Mouse (Mus musculus): ENCODE data around the gene Gm9913. TPM values are rescaled to one million over a fixed set of nuclear protein-coding genes. Genes with fewer than 3 reads are reported as not detected.

Gene Gm9913
- polyA plus RNA-seq (2012; rRNA removed): 0.43 and 0.52 TPM in 2 replicates

DNA sequence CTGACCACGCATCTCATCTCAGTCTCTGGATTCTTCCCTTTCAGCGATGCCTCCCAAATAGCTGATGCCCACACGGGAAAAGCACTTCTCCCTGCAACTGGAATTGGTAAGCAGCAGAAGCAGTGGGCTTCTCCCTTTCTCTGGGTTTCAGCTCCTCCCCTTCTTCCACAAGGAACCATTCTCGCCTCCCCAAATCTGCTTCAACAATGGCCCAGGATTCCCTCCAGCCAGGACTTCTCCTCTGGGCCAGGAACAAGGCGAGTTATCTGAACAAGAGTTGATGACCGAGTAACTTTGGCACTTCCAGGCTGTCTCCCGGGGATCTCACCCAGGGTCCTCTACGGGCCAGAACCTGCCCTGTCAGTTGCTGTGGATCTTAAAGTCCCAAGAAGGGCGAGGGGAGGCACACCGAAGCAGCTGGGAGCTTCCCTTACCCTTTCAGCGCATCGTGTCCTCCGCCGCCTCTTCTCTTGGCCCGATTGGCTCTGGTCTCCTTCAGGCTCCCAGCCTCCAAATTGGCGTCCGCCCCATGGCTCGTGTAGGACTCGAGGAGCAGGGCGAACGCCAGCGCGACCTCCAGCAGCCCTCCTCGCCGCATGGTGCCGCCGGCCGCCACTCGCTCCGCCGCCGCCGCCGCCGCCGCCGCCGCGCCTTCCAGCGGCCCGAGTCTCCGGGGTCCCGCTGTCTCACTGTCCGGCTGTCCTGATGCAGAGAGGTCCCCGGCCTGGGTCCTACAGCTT, at the start of gene Gm9913:
TSS of gene Gm9913 (plus strand) at position 84 of the 740 bp plus-strand sequence.
- peak; percentile 29 for DNase-seq
- peak within 1 kb of the TSS; percentile 66 for H3K4me3 ChIP-seq (replicated peaks; ENCODE audit: extremely low read depth, low read depth, low read length)
- 4% methylated on average over 45 of the region's 45 CpGs for WGBS
- TF ChIP-seq POLR2A (IDR thresholded peaks at IDR 0.05; ENCODE audit: borderline replicate concordance, extremely low read depth, low read depth, low read length) (no peak), CTCF (IDR thresholded peaks at IDR 0.05; ENCODE audit: insufficient read depth, low read length) (no peak)
- H3K4me1 ChIP-seq (ENCODE audit: control insufficient read depth, insufficient read depth, low read length): no peaks in the 10 kb centered on the region

- no peak for TF ChIP-seq POLR2A (IDR thresholded peaks at IDR 0.05; ENCODE audit: borderline replicate concordance, extremely low read depth, low read depth, low read length)
- TF ChIP-seq CTCF (IDR thresholded peaks at IDR 0.05; ENCODE audit: insufficient read depth, low read length): no peak
- DNase-seq: no peak
- WGBS: 60% methylated on average over 15 of the region's 15 CpGs
- Histone ChIP-seq H3K4me3 (replicated peaks; ENCODE audit: extremely low read depth, low read depth, low read length) (no peak overlapping the region), H3K4me1 (ENCODE audit: control insufficient read depth, insufficient read depth, low read length) (no peaks in the 10 kb centered on the region)
Observed at GRCm38 (mm10) chr2:125456059-125456789, 48.7 kb upstream of the Gm9913 start.

- no peak overlapping the region for H3K4me3 ChIP-seq (replicated peaks; ENCODE audit: extremely low read depth, low read depth, low read length)
- TF ChIP-seq POLR2A (IDR thresholded peaks at IDR 0.05; ENCODE audit: borderline replicate concordance, extremely low read depth, low read depth, low read length): no peak
- TF ChIP-seq CTCF (IDR thresholded peaks at IDR 0.05; ENCODE audit: insufficient read depth, low read length): no peak
- no peak for DNase-seq
- H3K4me1 ChIP-seq (ENCODE audit: control insufficient read depth, insufficient read depth, low read length): peaks cover 2% of the 10 kb centered on the region
- 63% methylated on average over 3 of the region's 3 CpGs for WGBS
Observed at GRCm38 (mm10) chr2:125459087-125459486, 45.8 kb upstream of the Gm9913 start.

DNA sequence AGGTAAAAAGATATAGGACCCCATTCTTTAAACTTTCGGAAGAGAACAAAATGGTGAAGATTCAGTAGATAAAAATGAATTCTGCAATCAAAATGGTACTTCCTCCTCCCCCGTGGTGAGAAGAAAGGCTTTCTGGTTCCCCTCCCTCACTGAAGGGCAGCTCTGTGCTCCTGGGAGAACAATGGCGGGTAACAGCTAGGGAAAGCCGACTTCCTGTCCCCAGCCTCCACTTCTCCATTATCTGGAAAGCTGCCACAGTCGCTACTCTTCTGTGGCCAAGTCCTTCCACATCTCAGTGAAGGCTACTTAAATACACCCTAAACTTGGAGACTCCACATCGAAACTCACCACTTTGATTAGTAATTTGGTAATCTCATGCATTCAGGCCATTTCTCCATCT, 40.9 kb upstream of the Gm9913 start:
- no peak overlapping the region for H3K4me3 ChIP-seq (replicated peaks; ENCODE audit: extremely low read depth, low read depth, low read length)
- H3K4me1 ChIP-seq (ENCODE audit: control insufficient read depth, insufficient read depth, low read length): peaks cover 4% of the 10 kb centered on the region
- TF ChIP-seq CTCF (IDR thresholded peaks at IDR 0.05; ENCODE audit: insufficient read depth, low read length) (no peak), POLR2A (IDR thresholded peaks at IDR 0.05; ENCODE audit: borderline replicate concordance, extremely low read depth, low read depth, low read length) (no peak)
- WGBS: 40% methylated on average over 6 of the region's 6 CpGs
- no peak for DNase-seq

GRCm38 (mm10) chr2:125470553-125471295, 34.2 kb upstream of the Gm9913 start:
- H3K4me1 ChIP-seq (ENCODE audit: control insufficient read depth, insufficient read depth, low read length): peaks cover 19% of the 10 kb centered on the region
- TF ChIP-seq CTCF (IDR thresholded peaks at IDR 0.05; ENCODE audit: insufficient read depth, low read length): no peak
- no peak for TF ChIP-seq POLR2A (IDR thresholded peaks at IDR 0.05; ENCODE audit: borderline replicate concordance, extremely low read depth, low read depth, low read length)
- no peak overlapping the region for H3K4me3 ChIP-seq (replicated peaks; ENCODE audit: extremely low read depth, low read depth, low read length)
- no peak for DNase-seq
- 20% methylated on average over 8 of the region's 8 CpGs for WGBS

- TF ChIP-seq POLR2A (IDR thresholded peaks at IDR 0.05; ENCODE audit: borderline replicate concordance, extremely low read depth, low read depth, low read length): no peak
- 75% methylated on average over 4 of the region's 4 CpGs for WGBS
- Histone ChIP-seq H3K4me3 (replicated peaks; ENCODE audit: extremely low read depth, low read depth, low read length) (no peak overlapping the region), H3K4me1 (ENCODE audit: control insufficient read depth, insufficient read depth, low read length) (peaks cover 22% of the 10 kb centered on the region)
- no peak for DNase-seq
Observed at GRCm38 (mm10) chr2:125471721-125472120, 33.2 kb upstream of the Gm9913 start.

DNA sequence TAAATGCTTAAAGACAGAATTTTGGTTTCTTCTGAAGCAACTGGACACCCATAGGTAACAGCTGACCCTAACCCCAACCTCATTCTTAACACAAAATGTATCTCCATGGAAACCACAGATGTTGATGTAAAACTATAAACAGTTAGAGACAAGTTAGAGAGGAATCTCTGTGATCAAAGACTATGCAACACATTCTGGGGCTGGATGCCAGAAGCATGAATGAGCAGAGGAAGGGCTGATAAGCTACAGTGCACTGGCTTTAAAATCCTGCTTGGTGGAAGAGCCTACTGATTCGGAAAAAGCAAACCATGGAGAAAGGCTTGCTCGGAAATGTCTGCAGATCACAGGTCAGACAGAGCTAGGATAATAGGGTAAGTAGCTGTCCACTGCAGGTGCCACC, 31.7 kb upstream of the Gm9913 start:
- TF ChIP-seq POLR2A (IDR thresholded peaks at IDR 0.05; ENCODE audit: borderline replicate concordance, extremely low read depth, low read depth, low read length): no peak
- TF ChIP-seq CTCF (IDR thresholded peaks at IDR 0.05; ENCODE audit: insufficient read depth, low read length): no peak
- H3K4me3 ChIP-seq (replicated peaks; ENCODE audit: extremely low read depth, low read depth, low read length): no peak overlapping the region
- peaks cover 22% of the 10 kb centered on the region for H3K4me1 ChIP-seq (ENCODE audit: control insufficient read depth, insufficient read depth, low read length)
- no peak for DNase-seq
- WGBS: 31% methylated on average over 2 of the region's 2 CpGs

- TF ChIP-seq POLR2A (IDR thresholded peaks at IDR 0.05; ENCODE audit: borderline replicate concordance, extremely low read depth, low read depth, low read length) (no peak), CTCF (IDR thresholded peaks at IDR 0.05; ENCODE audit: insufficient read depth, low read length) (no peak)
- WGBS: 72% methylated on average over 5 of the region's 5 CpGs
- Histone ChIP-seq H3K4me3 (replicated peaks; ENCODE audit: extremely low read depth, low read depth, low read length) (no peak overlapping the region), H3K4me1 (ENCODE audit: control insufficient read depth, insufficient read depth, low read length) (peaks cover 20% of the 10 kb centered on the region)
- no peak for DNase-seq
Observed at GRCm38 (mm10) chr2:125474690-125475089, 30.2 kb upstream of the Gm9913 start.

DNA sequence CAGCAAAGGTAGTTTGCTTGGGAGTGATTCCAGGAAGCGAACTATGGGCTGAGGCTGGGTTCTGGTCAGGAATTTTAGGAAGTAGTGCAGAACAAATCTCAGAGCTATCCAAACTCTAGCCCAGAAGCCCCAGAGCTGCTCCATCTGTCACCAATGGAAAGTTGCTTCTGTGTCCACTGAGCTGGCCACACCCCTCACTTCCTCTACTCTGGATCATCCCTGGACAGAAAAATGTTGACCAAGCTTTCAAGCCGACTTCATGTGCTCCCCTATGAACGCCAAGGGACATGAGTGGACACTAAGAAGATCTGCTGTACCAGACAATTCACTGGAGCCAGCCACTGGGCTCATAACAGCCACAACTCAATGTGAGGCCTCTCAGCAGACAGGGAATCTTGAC, 28.7 kb upstream of the Gm9913 start:
- H3K4me1 ChIP-seq (ENCODE audit: control insufficient read depth, insufficient read depth, low read length): peaks cover 12% of the 10 kb centered on the region
- no peak for DNase-seq
- H3K4me3 ChIP-seq (replicated peaks; ENCODE audit: extremely low read depth, low read depth, low read length): no peak overlapping the region
- WGBS: 51% methylated on average over 3 of the region's 3 CpGs
- TF ChIP-seq CTCF (IDR thresholded peaks at IDR 0.05; ENCODE audit: insufficient read depth, low read length): no peak
- no peak for TF ChIP-seq POLR2A (IDR thresholded peaks at IDR 0.05; ENCODE audit: borderline replicate concordance, extremely low read depth, low read depth, low read length)

All from lung, adult 2 months (tissue).